Comparison of ENCODE assay signal across 22 mouse cellular contexts in genomic region chr2:40223259-40223658, GRCm38 (mm10).
DNase-seq lines count a peak whose midpoint lies in the region; ATAC-seq and TF ChIP-seq lines count a peak whose summit lies in the region.
"Had no signal": no experiment of that assay in that cellular context is flagged by ENCODE, and none has a peak within 500 bp of the region (broad histone marks: within the 10 kb centered on the region; RNA-seq: fewer than 3 reads in every experiment).

No protein-coding gene starts in this region.

- no peaks in the 10 kb centered on the region for H3K9me3 ChIP-seq in forebrain, embryonic 11.5 days (ENCODE audit: control insufficient read depth, low read length)
- no peaks in the 10 kb centered on the region for H3K9me3 ChIP-seq in forebrain, embryonic 10.5 days
- no peaks in the 10 kb centered on the region for H3K9me3 ChIP-seq in forebrain, embryonic 13.5 days (replicated peaks)
- H3K9me3 ChIP-seq in forebrain, postnatal 0 days (ENCODE audit: low read length), result no peaks in the 10 kb centered on the region
- H3K9me3 ChIP-seq in midbrain, postnatal 0 days (ENCODE audit: low read length), result no peaks in the 10 kb centered on the region
- H3K9me3 ChIP-seq: embryonic facial prominence, embryonic 13.5 days; G1E; heart, embryonic 15.5 days; hindbrain, embryonic 10.5 days had no signal

- ATAC-seq in forebrain, embryonic 11.5 days (replicated peaks; ENCODE audit: low FRiP score), result peak; percentile 91
- peak; percentile 96 for ATAC-seq in forebrain, embryonic 13.5 days
- ATAC-seq in forebrain, postnatal 0 days, result peak; percentile 45; the same call in 1 of the 2 replicates
- ATAC-seq in midbrain, postnatal 0 days (ENCODE audit: low FRiP score), result 0 out of 2 replicates have a peak, but pooled peaks have one; percentile 31
- ATAC-seq: CD4-positive, CD25-positive, alpha-beta regulatory T cell, adult 4 months had no signal

- TF ChIP-seq CTCF in forebrain, postnatal 0 days (IDR thresholded peaks at IDR 0.05; ENCODE audit: low read depth), result no peak
- no peak for TF ChIP-seq CTCF in midbrain, postnatal 0 days (IDR thresholded peaks at IDR 0.05)

- H3K27me3 ChIP-seq in forebrain, embryonic 11.5 days (ENCODE audit: control insufficient read depth, insufficient read depth, low read length), result no peaks in the 10 kb centered on the region
- H3K27me3 ChIP-seq in forebrain, embryonic 10.5 days (ENCODE audit: poor library complexity, severe bottlenecking), result no peaks in the 10 kb centered on the region
- no peaks in the 10 kb centered on the region for H3K27me3 ChIP-seq in forebrain, embryonic 13.5 days
- H3K27me3 ChIP-seq in forebrain, postnatal 0 days (ENCODE audit: insufficient read depth, low read length), result no peaks in the 10 kb centered on the region
- H3K27me3 ChIP-seq in midbrain, postnatal 0 days (ENCODE audit: insufficient read depth, low read length), result no peaks in the 10 kb centered on the region
- H3K27me3 ChIP-seq: embryonic facial prominence, embryonic 13.5 days; heart, embryonic 15.5 days had no signal

- H3K4me3 ChIP-seq in forebrain, embryonic 11.5 days (ENCODE audit: low read depth, low read length), result no peak overlapping the region
- H3K4me3 ChIP-seq in forebrain, embryonic 10.5 days, result no peak overlapping the region
- no peak overlapping the region for H3K4me3 ChIP-seq in forebrain, embryonic 13.5 days
- H3K4me3 ChIP-seq in forebrain, postnatal 0 days (ENCODE audit: low read depth, low read length), result no peak overlapping the region
- no peak overlapping the region for H3K4me3 ChIP-seq in midbrain, postnatal 0 days (ENCODE audit: low read depth, low read length)
- H3K4me3 ChIP-seq: embryonic facial prominence, embryonic 13.5 days; heart, adult 2 months; heart, embryonic 15.5 days; hindbrain, embryonic 10.5 days had no signal

- no peak overlapping the region for H3K4me2 ChIP-seq in forebrain, embryonic 11.5 days (ENCODE audit: low read depth, low read length, severe bottlenecking)
- H3K4me2 ChIP-seq in forebrain, embryonic 13.5 days, result no peak overlapping the region
- H3K4me2 ChIP-seq in forebrain, postnatal 0 days (ENCODE audit: low read depth), result no peak overlapping the region
- no peak overlapping the region for H3K4me2 ChIP-seq in midbrain, postnatal 0 days (ENCODE audit: low read depth, low read length, poor library complexity, severe bottlenecking)
- H3K4me2 ChIP-seq: embryonic facial prominence, embryonic 13.5 days; heart, embryonic 11.5 days; heart, embryonic 15.5 days; hindbrain, embryonic 14.5 days had no signal

- H3K27ac ChIP-seq in forebrain, embryonic 11.5 days (ENCODE audit: low read depth, low read length), result no peak overlapping the region
- no peak overlapping the region for H3K27ac ChIP-seq in forebrain, embryonic 10.5 days
- no peak overlapping the region for H3K27ac ChIP-seq in forebrain, embryonic 13.5 days
- no peak overlapping the region for H3K27ac ChIP-seq in forebrain, postnatal 0 days (ENCODE audit: low read depth, low read length)
- no peak overlapping the region for H3K27ac ChIP-seq in midbrain, postnatal 0 days (ENCODE audit: low read depth, low read length)
- H3K27ac ChIP-seq: embryonic facial prominence, embryonic 13.5 days; heart, adult 2 months; heart, embryonic 15.5 days; hindbrain, embryonic 10.5 days; hindbrain, embryonic 14.5 days had no signal

- no peak overlapping the region for H3K9ac ChIP-seq in forebrain, embryonic 11.5 days (ENCODE audit: low read length)
- H3K9ac ChIP-seq in forebrain, embryonic 13.5 days, result no peak overlapping the region
- H3K9ac ChIP-seq in forebrain, postnatal 0 days, result no peak overlapping the region
- no peak overlapping the region for H3K9ac ChIP-seq in midbrain, postnatal 0 days (replicated peaks; ENCODE audit: low read length, poor library complexity, severe bottlenecking)
- H3K9ac ChIP-seq: embryonic facial prominence, embryonic 13.5 days; heart, embryonic 15.5 days; hindbrain, embryonic 14.5 days had no signal

- H3K36me3 ChIP-seq in forebrain, embryonic 11.5 days (ENCODE audit: control insufficient read depth, insufficient read depth, low read length), result no peaks in the 10 kb centered on the region
- H3K36me3 ChIP-seq in forebrain, embryonic 10.5 days (replicated peaks), result no peaks in the 10 kb centered on the region
- H3K36me3 ChIP-seq in forebrain, embryonic 13.5 days (ENCODE audit: poor library complexity, severe bottlenecking), result no peaks in the 10 kb centered on the region
- H3K36me3 ChIP-seq in forebrain, postnatal 0 days (ENCODE audit: insufficient read depth), result no peaks in the 10 kb centered on the region
- no peaks in the 10 kb centered on the region for H3K36me3 ChIP-seq in midbrain, postnatal 0 days (ENCODE audit: insufficient read depth, low read length)
- H3K36me3 ChIP-seq: embryonic facial prominence, embryonic 13.5 days; G1E; heart, embryonic 15.5 days; hindbrain, embryonic 10.5 days had no signal

- DNase-seq in forebrain, embryonic 11.5 days (ENCODE audit: low spot score), result no peak
- DNase-seq in forebrain, embryonic 10.5 days (ENCODE audit: extremely low spot score, low spot score), result no peak
- no peak for DNase-seq in forebrain, postnatal 0 days
- DNase-seq in midbrain, postnatal 0 days (ENCODE audit: low spot score), result no peak
- DNase-seq in kidney, adult 8-10 months, result no peak
- DNase-seq in heart, postnatal 14 days, result no peak
- DNase-seq: adrenal gland, adult 8-10 months; adrenal gland, postnatal 36 days; B cell, adult 2 months; cerebellum, adult 11 months; cerebellum, adult 9-10 months; cerebellum, postnatal 36 days; gastrocnemius, postnatal 10 days; heart, adult 2 months had no signal

- intact Hi-C loops in heart, postnatal 14 days (cut with DNase I), result no loop called here

- no peaks in the 10 kb centered on the region for H3K4me1 ChIP-seq in forebrain, embryonic 11.5 days (replicated peaks; ENCODE audit: control insufficient read depth, insufficient read depth, low read length)
- no peaks in the 10 kb centered on the region for H3K4me1 ChIP-seq in forebrain, embryonic 10.5 days
- no peaks in the 10 kb centered on the region for H3K4me1 ChIP-seq in forebrain, embryonic 13.5 days
- no peaks in the 10 kb centered on the region for H3K4me1 ChIP-seq in forebrain, postnatal 0 days (ENCODE audit: insufficient read depth)
- H3K4me1 ChIP-seq in midbrain, postnatal 0 days (ENCODE audit: insufficient read depth, low read length), result no peaks in the 10 kb centered on the region
- H3K4me1 ChIP-seq: embryonic facial prominence, embryonic 13.5 days; heart, embryonic 15.5 days; hindbrain, embryonic 10.5 days had no signal

Comparison
In these comparisons a context has a peak if more than half of its experiments do, and no peak if none do; other contexts are left out.
1. ATAC-seq: peak in every context shown above with its lines; median percentile 96 in forebrain, embryonic 13.5 days; 91 in forebrain, embryonic 11.5 days; 45 in forebrain, postnatal 0 days; 31 in midbrain, postnatal 0 days.